Mouse (Mus musculus): ENCODE data around the gene Emg1. TPM values are rescaled to one million over a fixed set of nuclear protein-coding genes. Genes with fewer than 3 reads are reported as not detected.

The Emg1 gene
- polyA plus RNA-seq (2012; rRNA removed; ENCODE audit: low replicate concordance): 43.9 and 76.9 TPM in 2 replicates

GRCm38 (mm10) chr6:124711824-124712782 is at the start of gene Emg1, which contains the start of gene Phb2:
Gene Emg1, minus strand, starts transcription at chr6:124712178.
Gene Phb2, plus strand, starts transcription at chr6:124712336.

GRCm38 (mm10) chr6:124755831-124756595 is 44.0 kb upstream of the Emg1 start, which contains the start of the genes Gm45234 and Atn1:
Gene Gm45234, minus strand, starts transcription at chr6:124756021.
Gene Atn1, minus strand, starts transcription at chr6:124756524.

GRCm38 (mm10) chr6:124740888-124741761 is 29.1 kb upstream of the Emg1 start, which contains the start of gene Grcc10:
Gene Grcc10, minus strand, starts transcription at chr6:124741374.

GRCm38 (mm10) chr6:124738511-124739023 is 26.6 kb upstream of the Emg1 start, which contains the start of gene Ptpn6:
Gene Ptpn6, minus strand, starts transcription at chr6:124738714.

GRCm38 (mm10) chr6:124662477-124663423 is 49.2 kb downstream of the Emg1 start, which contains the start of gene Lpcat3:
Gene Lpcat3, plus strand, starts transcription at chr6:124663027.

Other genes with a start within 250 kb of the Emg1 start
- 32.5 and 77.8 TPM in 2 replicates for gene Clstn3, start 247.4 kb downstream of the Emg1 start, polyA plus RNA-seq (2012; rRNA removed; ENCODE audit: low replicate concordance)
- 8.3 and 15.0 TPM in 2 replicates for gene C1rl, start 219.1 kb downstream of the Emg1 start, polyA plus RNA-seq (2012; rRNA removed; ENCODE audit: low replicate concordance)
- 63.7 and 105 TPM in 2 replicates for gene C1ra, start 199.8 kb downstream of the Emg1 start, polyA plus RNA-seq (2012; rRNA removed; ENCODE audit: low replicate concordance)
- gene C1s1, start 169.8 kb downstream of the Emg1 start, polyA plus RNA-seq (2012; rRNA removed; ENCODE audit: low replicate concordance): 250 and 335 TPM in 2 replicates
- gene C1rb, start 141.9 kb downstream of the Emg1 start, polyA plus RNA-seq (2012; rRNA removed; ENCODE audit: low replicate concordance): 0.17 and 0.24 TPM in 2 replicates
- 0.20 and 0.77 TPM in 2 replicates for gene C1s2, start 76.1 kb downstream of the Emg1 start, polyA plus RNA-seq (2012; rRNA removed; ENCODE audit: low replicate concordance)
- gene Lpcat3, start 49.2 kb downstream of the Emg1 start, polyA plus RNA-seq (2012; rRNA removed; ENCODE audit: low replicate concordance): 165 and 205 TPM in 2 replicates
- gene Phb2, start 158 bp upstream of the Emg1 start, polyA plus RNA-seq (2012; rRNA removed; ENCODE audit: low replicate concordance): 146 and 173 TPM in 2 replicates
- gene Ptpn6, start 26.5 kb upstream of the Emg1 start, polyA plus RNA-seq (2012; rRNA removed; ENCODE audit: low replicate concordance): 11.4 and 26.9 TPM in 2 replicates
- 190 and 330 TPM in 2 replicates for gene Grcc10, start 29.2 kb upstream of the Emg1 start, polyA plus RNA-seq (2012; rRNA removed; ENCODE audit: low replicate concordance)
- not detected in 2 replicates for gene Gm45234, start 43.8 kb upstream of the Emg1 start, polyA plus RNA-seq (2012; rRNA removed; ENCODE audit: low replicate concordance)
- 35.1 and 76.7 TPM in 2 replicates for gene Atn1, start 44.3 kb upstream of the Emg1 start, polyA plus RNA-seq (2012; rRNA removed; ENCODE audit: low replicate concordance)
- gene Eno2, start 57.5 kb upstream of the Emg1 start, polyA plus RNA-seq (2012; rRNA removed; ENCODE audit: low replicate concordance): 7.9 and 22.7 TPM in 2 replicates
- 1.9 and 2.1 TPM in 2 replicates for gene Lrrc23, start 67.5 kb upstream of the Emg1 start, polyA plus RNA-seq (2012; rRNA removed; ENCODE audit: low replicate concordance)
- 20.3 and 27.3 TPM in 2 replicates for gene Spsb2, start 96.5 kb upstream of the Emg1 start, polyA plus RNA-seq (2012; rRNA removed; ENCODE audit: low replicate concordance)
- 546 and 1,076 TPM in 2 replicates for gene Tpi1, start 102.1 kb upstream of the Emg1 start, polyA plus RNA-seq (2012; rRNA removed; ENCODE audit: low replicate concordance)
- gene Usp5, start 117.3 kb upstream of the Emg1 start, polyA plus RNA-seq (2012; rRNA removed; ENCODE audit: low replicate concordance): 112 and 133 TPM in 2 replicates
- gene Cdca3, start 117.4 kb upstream of the Emg1 start, polyA plus RNA-seq (2012; rRNA removed; ENCODE audit: low replicate concordance): 5.8 and 31.7 TPM in 2 replicates
- 0.47 and 1.4 TPM in 2 replicates for gene Gnb3, start 128.1 kb upstream of the Emg1 start, polyA plus RNA-seq (2012; rRNA removed; ENCODE audit: low replicate concordance)
- 23.0 and 97.5 TPM in 2 replicates for gene P3h3, start 145.6 kb upstream of the Emg1 start, polyA plus RNA-seq (2012; rRNA removed; ENCODE audit: low replicate concordance)
- 0.24 and 3.3 TPM in 2 replicates for gene Gpr162, start 151.8 kb upstream of the Emg1 start, polyA plus RNA-seq (2012; rRNA removed; ENCODE audit: low replicate concordance)
- 0.79 and 2.4 TPM in 2 replicates for gene Cd4, start 176.0 kb upstream of the Emg1 start, polyA plus RNA-seq (2012; rRNA removed; ENCODE audit: low replicate concordance)
- gene Lag3, start 199.5 kb upstream of the Emg1 start, polyA plus RNA-seq (2012; rRNA removed; ENCODE audit: low replicate concordance): 5.0 and 6.7 TPM in 2 replicates
- 1,311 and 1,715 TPM in 2 replicates for gene Ptms, start 207.9 kb upstream of the Emg1 start, polyA plus RNA-seq (2012; rRNA removed; ENCODE audit: low replicate concordance)
- gene Mlf2, start 219.2 kb upstream of the Emg1 start, polyA plus RNA-seq (2012; rRNA removed; ENCODE audit: low replicate concordance): 398 and 422 TPM in 2 replicates